Mouse (Mus musculus) myocyte (in vitro differentiated cells): ENCODE data around the gene Rpl26. TPM values are rescaled to one million over a fixed set of nuclear protein-coding genes. Genes with fewer than 3 reads are reported as not detected.

Experiments
- H3K27me3 ChIP-seq: one replicate; pipeline ENCODE4 v1.6.1; 2011; ENCODE audit not compliant: control insufficient read depth, insufficient read depth, insufficient read length
- H3K36me3 ChIP-seq: one replicate; pipeline ENCODE4 v1.6.1; 2011; ENCODE audit not compliant: control insufficient read depth, insufficient read depth
- H3K4me2 ChIP-seq: one replicate; pipeline ENCODE4 v1.6.1; 2011; ENCODE audit warnings: low read depth, control low read depth
- H3K4me3 ChIP-seq: one replicate; pipeline ENCODE4 v1.5.1; 2011; ENCODE audit warnings: mild to moderate bottlenecking, control low read depth, moderate library complexity
- H3K79me2 ChIP-seq: one replicate; pipeline ENCODE4 v1.6.1; 2011; ENCODE audit not compliant: control insufficient read depth, insufficient read depth
- H3ac ChIP-seq: one replicate; pipeline ENCODE4 v1.6.1; 2011; ENCODE audit not compliant: control insufficient read depth, insufficient read length
- CEBPB ChIP-seq: IDR thresholded peaks from 2 replicates; pipeline ENCODE4 v1.6.1; 2011; ENCODE audit warnings: mild to moderate bottlenecking, moderate library complexity; ENCODE audit not compliant: poor library complexity, insufficient read depth, severe bottlenecking
- E2F4 ChIP-seq: IDR thresholded peaks from one replicate; pipeline ENCODE4 v1.6.1; 2011; ENCODE audit warnings: mild to moderate bottlenecking, control low read depth, moderate library complexity; ENCODE audit not compliant: insufficient read depth
- MAX ChIP-seq: IDR thresholded peaks from one replicate; pipeline ENCODE4 v1.6.1; 2011; ENCODE audit warnings: low read depth, mild to moderate bottlenecking, control low read depth
- MYOD1 ChIP-seq, 3 experiments: IDR thresholded peaks; one replicate each; pipeline ENCODE4 v1.6.1; 2011; ENCODE audit warnings: control low read depth in 2 of 3, low read depth in 2 of 3, mild to moderate bottlenecking in 2 of 3, moderate library complexity in 1 of 3; ENCODE audit not compliant: insufficient read length in 2 of 3, control insufficient read depth in 1 of 3
- MYOG ChIP-seq, 3 experiments: IDR thresholded peaks; one replicate each; pipeline ENCODE4 v1.6.1; 2011; ENCODE audit warnings: control low read depth in 2 of 3, low read depth in 2 of 3, mild to moderate bottlenecking in 2 of 3; ENCODE audit not compliant: insufficient read length in 2 of 3, control insufficient read depth in 1 of 3, insufficient read depth in 1 of 3
- POLR2A ChIP-seq: IDR thresholded peaks from one replicate; pipeline ENCODE4 v1.6.1; 2011; ENCODE audit warnings: low read depth, mild to moderate bottlenecking, control low read depth, moderate library complexity; ENCODE audit not compliant: insufficient read length
- POLR2AphosphoS2 ChIP-seq: IDR thresholded peaks from one replicate; pipeline ENCODE4 v1.6.1; 2011; ENCODE audit warnings: low read depth, control low read depth; ENCODE audit not compliant: insufficient read length
- REST ChIP-seq: IDR thresholded peaks from one replicate; pipeline ENCODE4 v1.6.1; 2011; ENCODE audit warnings: mild to moderate bottlenecking, control low read depth, moderate library complexity; ENCODE audit not compliant: insufficient read depth, insufficient read length
- SRF ChIP-seq: IDR thresholded peaks from one replicate; pipeline ENCODE4 v1.6.1; 2011; ENCODE audit warnings: low read depth; ENCODE audit not compliant: control insufficient read depth, insufficient read length
- TCF12 ChIP-seq: IDR thresholded peaks from one replicate; pipeline ENCODE4 v1.6.1; 2011; ENCODE audit warnings: mild to moderate bottlenecking, control low read depth; ENCODE audit not compliant: poor library complexity, insufficient read depth, severe bottlenecking
- TCF3 ChIP-seq: IDR thresholded peaks from one replicate; pipeline ENCODE4 v1.6.1; 2011; ENCODE audit warnings: low read depth, control low read depth; ENCODE audit not compliant: insufficient read length
- USF1 ChIP-seq: IDR thresholded peaks from one replicate; pipeline ENCODE4 v1.6.1; 2011; ENCODE audit warnings: low read depth, mild to moderate bottlenecking, control low read depth, moderate library complexity
- polyA plus RNA-seq: library from polyadenylated mRNA; unstranded; fragments of >200 nt; fragmentation: generic; extraction: Trizol; gene quantifications from one replicate; pipeline ENCODE4 v1.2.1, GENCODE M21; 2012; ENCODE audit warnings: missing spikeins

Gene Rpl26
- polyA plus RNA-seq, 1 experiment: 695 TPM

- no peak for TF ChIP-seq POLR2AphosphoS2
- no peak for TF ChIP-seq TCF3
- TF ChIP-seq MYOD1 (IDR thresholded peaks at IDR 0.05; ENCODE audit: control insufficient read depth in 1 of 3, insufficient read length in 2 of 3, low read depth in 2 of 3): no peak
- no peak for TF ChIP-seq POLR2A
- no peak for TF ChIP-seq MYOG (IDR thresholded peaks at IDR 0.05; ENCODE audit: control insufficient read depth in 1 of 3, insufficient read depth in 1 of 3, insufficient read length in 2 of 3, low read depth in 2 of 3)
- no peak for TF ChIP-seq USF1
- TF ChIP-seq CEBPB: no peak
- TF ChIP-seq REST: no peak
- TF ChIP-seq MAX: no peak
- TF ChIP-seq SRF: no peak
- TF ChIP-seq E2F4: no peak
- TF ChIP-seq TCF12: no peak
- H3K4me3 ChIP-seq: no peak overlapping the region
- H3K36me3 ChIP-seq: peaks cover 10% of the 10 kb centered on the region
Measured at GRCm38 (mm10) chr11:68904375-68905137, 3.2 kb downstream of the Rpl26 start.

GRCm38 (mm10) chr11:68905138-68905531 is 3.8 kb downstream of the Rpl26 start:
- no peaks in the 10 kb centered on the region for H3K27me3 ChIP-seq
- H3K4me3 ChIP-seq: no peak overlapping the region
- TF ChIP-seq POLR2A (no peak), POLR2AphosphoS2 (no peak), E2F4 (no peak), TCF12 (no peak), MYOG (IDR thresholded peaks at IDR 0.05; ENCODE audit: control insufficient read depth in 1 of 3, insufficient read depth in 1 of 3, insufficient read length in 2 of 3, low read depth in 2 of 3) (no peak), SRF (no peak), REST (no peak), USF1 (no peak)
- no peak overlapping the region for H3ac ChIP-seq
- H3K36me3 ChIP-seq: peaks cover 10% of the 10 kb centered on the region
- H3K4me2 ChIP-seq: no peak overlapping the region
- peaks cover 14% of the 10 kb centered on the region for H3K79me2 ChIP-seq

More at GRCm38 (mm10) chr11:68904375-68905137, 3.2 kb downstream of the Rpl26 start:
- Histone ChIP-seq H3ac (no peak overlapping the region), H3K27me3 (no peaks in the 10 kb centered on the region), H3K79me2 (peaks cover 14% of the 10 kb centered on the region), H3K4me2 (no peak overlapping the region)

- Histone ChIP-seq H3K36me3 (peaks cover 10% of the 10 kb centered on the region), H3K4me3 (no peak overlapping the region), H3ac (no peak overlapping the region), H3K27me3 (no peaks in the 10 kb centered on the region), H3K4me2 (no peak overlapping the region), H3K79me2 (peaks cover 14% of the 10 kb centered on the region)
- TF ChIP-seq MYOG (IDR thresholded peaks at IDR 0.05; ENCODE audit: control insufficient read depth in 1 of 3, insufficient read depth in 1 of 3, insufficient read length in 2 of 3, low read depth in 2 of 3) (no peak), POLR2AphosphoS2 (peak; percentile 64)
Measured at GRCm38 (mm10) chr11:68905665-68906460, 4.5 kb downstream of the Rpl26 start.

GRCm38 (mm10) chr11:68906461-68906790 is 5.0 kb downstream of the Rpl26 start:
- no peaks in the 10 kb centered on the region for H3K27me3 ChIP-seq
- H3K4me3 ChIP-seq: no peak overlapping the region
- peaks cover 10% of the 10 kb centered on the region for H3K36me3 ChIP-seq
- TF ChIP-seq MYOG (IDR thresholded peaks at IDR 0.05; ENCODE audit: control insufficient read depth in 1 of 3, insufficient read depth in 1 of 3, insufficient read length in 2 of 3, low read depth in 2 of 3) (no peak), TCF12 (no peak), MYOD1 (IDR thresholded peaks at IDR 0.05; ENCODE audit: control insufficient read depth in 1 of 3, insufficient read length in 2 of 3, low read depth in 2 of 3) (no peak), SRF (no peak), TCF3 (no peak), USF1 (no peak), MAX (no peak), POLR2AphosphoS2 (no peak)
- peaks cover 14% of the 10 kb centered on the region for H3K79me2 ChIP-seq
- H3ac ChIP-seq: no peak overlapping the region
- H3K4me2 ChIP-seq: no peak overlapping the region

GRCm38 (mm10) chr11:68907251-68907650 is 5.9 kb downstream of the Rpl26 start:
- H3K4me3 ChIP-seq: no peak overlapping the region
- H3K36me3 ChIP-seq: peaks cover 10% of the 10 kb centered on the region
- peaks cover 7% of the 10 kb centered on the region for H3K79me2 ChIP-seq
- no peak for TF ChIP-seq E2F4
- no peak for TF ChIP-seq TCF3
- TF ChIP-seq TCF12: no peak
- TF ChIP-seq MAX: no peak
- no peak for TF ChIP-seq CEBPB
- TF ChIP-seq MYOD1 (IDR thresholded peaks at IDR 0.05; ENCODE audit: control insufficient read depth in 1 of 3, insufficient read length in 2 of 3, low read depth in 2 of 3): no peak
- no peaks in the 10 kb centered on the region for H3K27me3 ChIP-seq
- H3ac ChIP-seq: no peak overlapping the region
- no peak overlapping the region for H3K4me2 ChIP-seq
